Mouse (Mus musculus) CH12.LX (cell line): ENCODE measurements at regions not wholly inside any gene's neighbourhood (a gene's known extent, or its start where the extent isn't known, plus 50 kb on each side); places are given as distances from the start of the nearest gene placed in this dataset.

Source experiments
- DNase-seq: peaks from one replicate; pipeline ENCODE4 v3.0.0-alpha.2; 2013; ENCODE audit errors: extremely low read depth
- H3K27ac ChIP-seq: 2 replicates; pipeline ENCODE4 v1.5.1; 2012; ENCODE audit warnings: low read depth, mild to moderate bottlenecking, control low read depth, moderate library complexity; ENCODE audit not compliant: insufficient read depth
- H3K27me3 ChIP-seq: replicated peaks from 2 replicates; pipeline ENCODE3; 2012; ENCODE audit warnings: inconsistent platforms
- H3K36me3 ChIP-seq, 2 experiments: replicated peaks in 1 of 2; 2 replicates each; pipeline versions ENCODE3 to v1.6.1; 2012; ENCODE audit warnings: inconsistent platforms in 1 of 2, low read length in 1 of 2, mild to moderate bottlenecking in 1 of 2, mixed read lengths in 1 of 2, moderate library complexity in 1 of 2; ENCODE audit not compliant: control insufficient read depth in 1 of 2, insufficient read depth in 1 of 2
- H3K4me1 ChIP-seq, 2 experiments: 2 replicates each; pipeline ENCODE4 v1.6.1; 2012; ENCODE audit warnings: inconsistent platforms in 1 of 2, moderate library complexity in 1 of 2; ENCODE audit not compliant: insufficient read depth in 2 of 2, control insufficient read depth in 1 of 2
- H3K4me2 ChIP-seq: 2 replicates; pipeline ENCODE4 v1.6.1; 2012; ENCODE audit warnings: low read depth, mild to moderate bottlenecking, control low read depth; ENCODE audit not compliant: poor library complexity, insufficient read depth, severe bottlenecking
- H3K4me3 ChIP-seq, 3 experiments: fragments of 150-350 bp in 1 of 3; sonication (generic) in 1 of 3; replicated peaks in 1 of 3; 2 replicates each; pipeline versions ENCODE3 to v1.5.1; 2011 to 2012; ENCODE audit warnings: low read depth in 2 of 3, low read length in 2 of 3, mild to moderate bottlenecking in 2 of 3, moderate library complexity in 2 of 3, control low read depth in 1 of 3, improper control_type of control experiment in 1 of 3, inconsistent platforms in 1 of 3, mixed read lengths in 1 of 3; ENCODE audit not compliant: poor library complexity in 1 of 3
- H3K79me2 ChIP-seq: replicated peaks from 2 replicates; pipeline ENCODE4 v1.6.1; 2012; ENCODE audit warnings: mild to moderate bottlenecking, moderate library complexity; ENCODE audit not compliant: control insufficient read depth, poor library complexity, insufficient read depth, severe bottlenecking; ENCODE audit errors: extremely low read depth
- H3K9ac ChIP-seq: 2 replicates; pipeline ENCODE4 v1.6.1; 2012; ENCODE audit warnings: low read depth, mild to moderate bottlenecking, control low read depth, moderate library complexity; ENCODE audit not compliant: insufficient read depth
- H3K9me3 ChIP-seq: replicated peaks from 2 replicates; pipeline ENCODE3; 2012; ENCODE audit warnings: low read length, inconsistent platforms, mixed read lengths
- ELF1 ChIP-seq: IDR thresholded peaks from 2 replicates; pipeline ENCODE4 v1.6.1; 2014; ENCODE audit warnings: low read depth, mild to moderate bottlenecking, inconsistent platforms, low read length, improper control_type of control experiment
- ETS1 ChIP-seq: conservative IDR thresholded peaks from 2 replicates; pipeline ENCODE4 v1.6.1; 2012; ENCODE audit warnings: low read depth, mild to moderate bottlenecking, inconsistent platforms, low read length, improper control_type of control experiment, moderate library complexity
- GABPA ChIP-seq: IDR thresholded peaks from 2 replicates; pipeline ENCODE4 v1.6.1; 2012; ENCODE audit warnings: low read depth, low read length, improper control_type of control experiment, inconsistent platforms; ENCODE audit not compliant: insufficient replicate concordance
- HCFC1 ChIP-seq: IDR thresholded peaks from 2 replicates; pipeline ENCODE4 v1.6.1; 2012; ENCODE audit warnings: low read depth, mild to moderate bottlenecking, inconsistent platforms, low read length, improper control_type of control experiment
- JUN ChIP-seq: IDR thresholded peaks from 2 replicates; pipeline ENCODE4 v1.6.1; 2011; ENCODE audit warnings: low read depth, mild to moderate bottlenecking, low read length, improper control_type of control experiment, moderate library complexity; ENCODE audit not compliant: insufficient read depth
- MAFK ChIP-seq: IDR thresholded peaks from 2 replicates; pipeline ENCODE4 v1.6.1; 2011; ENCODE audit warnings: low read length, improper control_type of control experiment; ENCODE audit not compliant: insufficient replicate concordance
- MAX ChIP-seq: IDR thresholded peaks from 2 replicates; pipeline ENCODE4 v1.6.1; 2011; ENCODE audit warnings: low read length, improper control_type of control experiment
- MAZ ChIP-seq: IDR thresholded peaks from 2 replicates; pipeline ENCODE4 v1.6.1; 2012; ENCODE audit warnings: low read depth, mild to moderate bottlenecking, inconsistent platforms, low read length, improper control_type of control experiment, moderate library complexity
- MXI1 ChIP-seq: IDR thresholded peaks from 2 replicates; pipeline ENCODE4 v1.6.1; 2011; ENCODE audit warnings: mild to moderate bottlenecking, low read depth, low read length, improper control_type of control experiment
- NELFE ChIP-seq: IDR thresholded peaks from 2 replicates; pipeline ENCODE4 v1.6.1; 2011; ENCODE audit warnings: low read depth, low read length, improper control_type of control experiment
- PAX5 ChIP-seq: IDR thresholded peaks from 2 replicates; pipeline ENCODE4 v1.6.1; 2012; ENCODE audit warnings: low read length, inconsistent platforms, mixed read lengths
- POLR2AphosphoS2 ChIP-seq: IDR thresholded peaks from 2 replicates; pipeline ENCODE4 v1.6.1; 2011; ENCODE audit warnings: low read depth, low read length, improper control_type of control experiment
- SMC3 ChIP-seq: IDR thresholded peaks from 2 replicates; pipeline ENCODE4 v1.6.1; 2011; ENCODE audit warnings: low read depth, low read length, improper control_type of control experiment
- TBP ChIP-seq: conservative IDR thresholded peaks from 2 replicates; pipeline ENCODE4 v1.6.1; 2011; ENCODE audit warnings: low read depth, low read length, improper control_type of control experiment
- UBTF ChIP-seq: IDR thresholded peaks from 2 replicates; pipeline ENCODE4 v1.6.1; 2012; ENCODE audit warnings: low read depth, mild to moderate bottlenecking, inconsistent platforms, low read length, improper control_type of control experiment, moderate library complexity
- ZC3H11A ChIP-seq: IDR thresholded peaks from 2 replicates; pipeline ENCODE4 v1.6.1; 2012; ENCODE audit warnings: low read depth, mild to moderate bottlenecking, inconsistent platforms, low read length, improper control_type of control experiment
- ZKSCAN1 ChIP-seq: IDR thresholded peaks from 2 replicates; pipeline ENCODE4 v1.6.1; 2012; ENCODE audit warnings: low read depth, inconsistent platforms, low read length, improper control_type of control experiment, borderline replicate concordance
- ZNF384 ChIP-seq: IDR thresholded peaks from 2 replicates; pipeline ENCODE4 v1.6.1; 2012; ENCODE audit warnings: low read depth, low read length, improper control_type of control experiment, inconsistent platforms
- dilution Hi-C: fragments of 300-500 bp; cut with MboI; formaldehyde crosslinking; loops from 2 replicates; pipeline ENCODE4 v1.14.3; 2020; ENCODE audit warnings: low sequenced_read_pairs; ENCODE audit not compliant: extremely low pct_unique_long_range_greater_than_20kb, extremely low pct_ligation_motif_present
- in situ Hi-C: fragments of 300-500 bp; cut with MboI; formaldehyde crosslinking; loops from 3 replicates; pipeline ENCODE4 v1.14.3; 2019; ENCODE audit warnings: low sequenced_read_pairs, low pct_ligation_motif_present, low pct_unique_long_range_greater_than_20kb, mixed read lengths

- TF ChIP-seq PAX5 (no peak), JUN (no peak), MXI1 (no peak), GABPA (no peak), UBTF (no peak), ZC3H11A (no peak), HCFC1 (no peak), MAZ (no peak), POLR2AphosphoS2 (no peak), SMC3 (no peak), TBP (no peak), ZNF384 (no peak), MAX (no peak), ZKSCAN1 (no peak), ETS1 (no peak), MAFK (no peak)
- TF ChIP-seq, all 38 proteins: peak for 0
- in situ Hi-C loops, result no loop called here
- DNase-seq, result no peak
Observed at GRCm38 (mm10) chr13:31421556-31421955, 134.4 kb upstream of the Foxq1 start.

DNA sequence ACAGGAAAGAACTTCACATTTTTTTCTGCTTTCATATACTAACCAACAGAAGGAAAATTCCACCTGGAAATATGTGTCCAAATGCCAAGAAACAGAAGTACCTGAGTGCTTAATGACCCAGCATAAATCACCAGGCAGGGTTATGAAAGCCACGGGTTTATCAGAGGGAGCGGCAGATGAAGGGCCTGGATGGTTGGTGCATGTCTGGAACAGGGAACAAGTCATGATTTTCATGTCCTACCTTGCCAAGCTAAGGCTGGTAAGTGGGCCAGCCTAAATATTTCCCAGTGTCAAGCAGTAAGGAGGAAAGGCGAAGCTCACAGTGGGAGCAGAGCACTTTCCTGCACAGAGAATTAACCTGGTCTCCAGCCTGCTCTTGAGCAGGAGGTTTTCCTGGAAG lies 132.3 kb upstream of the Foxq1 start:
- in situ Hi-C loops, result no loop called here
- no peaks in the 10 kb centered on the region for H3K4me1 ChIP-seq

More at GRCm38 (mm10) chr13:31421556-31421955, 134.4 kb upstream of the Foxq1 start:
- H3K4me3 ChIP-seq, result no peak overlapping the region
- no peaks in the 10 kb centered on the region for H3K27me3 ChIP-seq
- dilution Hi-C loops, result no loop called here
- no peaks in the 10 kb centered on the region for H3K36me3 ChIP-seq
- no peaks in the 10 kb centered on the region for H3K9me3 ChIP-seq
- no peak overlapping the region for H3K4me2 ChIP-seq
- H3K79me2 ChIP-seq, result no peaks in the 10 kb centered on the region
- no peak overlapping the region for H3K27ac ChIP-seq
- peaks cover 0 to 6% of the 10 kb centered on the region in 2 experiments; a peak in 1 of 4 replicates for H3K4me1 ChIP-seq
- no peak overlapping the region for H3K9ac ChIP-seq

More for the DNA sequence above, 132.3 kb upstream of the Foxq1 start:
- no peak overlapping the region for H3K9ac ChIP-seq
- no peaks in the 10 kb centered on the region for H3K9me3 ChIP-seq
- H3K36me3 ChIP-seq, result no peaks in the 10 kb centered on the region
- no peak overlapping the region for H3K4me2 ChIP-seq
- no peaks in the 10 kb centered on the region for H3K27me3 ChIP-seq
- dilution Hi-C loops, result no loop called here
- H3K4me3 ChIP-seq, result no peak overlapping the region
- TF ChIP-seq NELFE (no peak), MAZ (no peak), JUN (no peak), ELF1 (no peak)
- no peak overlapping the region for H3K27ac ChIP-seq
- no peak for DNase-seq
- H3K79me2 ChIP-seq, result no peaks in the 10 kb centered on the region
